Mouse (Mus musculus) left cerebral cortex, adult 9 months (tissue): ENCODE measurements at regions not wholly inside any gene's neighbourhood (a gene's known extent, or its start where the extent isn't known, plus 50 kb on each side); places are given as distances from the start of the nearest gene placed in this dataset.

ENCODE experiments used
- DNase-seq, 2 experiments: peaks; one replicate each; pipeline ENCODE4 v3.0.0; 2022; ENCODE audit warnings: low spot score in 2 of 2

GRCm38 (mm10) chr8:115929472-115930210, 222.0 kb upstream of the Maf start:
- no peak for DNase-seq

DNA sequence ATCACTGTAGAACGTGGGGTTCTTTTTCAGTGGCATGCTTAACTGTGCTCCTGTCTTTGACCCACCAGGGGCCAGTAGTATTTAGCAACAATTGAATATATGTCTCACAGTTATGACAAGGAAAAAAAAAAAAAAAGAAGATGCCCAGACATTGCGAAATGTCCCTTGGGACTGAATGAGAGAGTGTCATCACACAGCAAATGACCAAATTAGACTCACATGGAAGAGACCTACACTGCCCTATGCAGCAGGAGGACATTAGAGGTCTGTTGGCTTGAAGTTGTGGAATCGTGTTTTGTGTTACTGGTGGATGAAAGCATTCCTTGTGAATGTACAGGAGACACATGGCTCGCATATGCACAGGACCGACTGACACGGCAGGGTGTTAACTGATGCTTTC, 214.3 kb upstream of the Maf start:
- no peak for DNase-seq

GRCm38 (mm10) chr8:115906650-115907049, 199.1 kb upstream of the Maf start:
- DNase-seq, result no peak

DNA sequence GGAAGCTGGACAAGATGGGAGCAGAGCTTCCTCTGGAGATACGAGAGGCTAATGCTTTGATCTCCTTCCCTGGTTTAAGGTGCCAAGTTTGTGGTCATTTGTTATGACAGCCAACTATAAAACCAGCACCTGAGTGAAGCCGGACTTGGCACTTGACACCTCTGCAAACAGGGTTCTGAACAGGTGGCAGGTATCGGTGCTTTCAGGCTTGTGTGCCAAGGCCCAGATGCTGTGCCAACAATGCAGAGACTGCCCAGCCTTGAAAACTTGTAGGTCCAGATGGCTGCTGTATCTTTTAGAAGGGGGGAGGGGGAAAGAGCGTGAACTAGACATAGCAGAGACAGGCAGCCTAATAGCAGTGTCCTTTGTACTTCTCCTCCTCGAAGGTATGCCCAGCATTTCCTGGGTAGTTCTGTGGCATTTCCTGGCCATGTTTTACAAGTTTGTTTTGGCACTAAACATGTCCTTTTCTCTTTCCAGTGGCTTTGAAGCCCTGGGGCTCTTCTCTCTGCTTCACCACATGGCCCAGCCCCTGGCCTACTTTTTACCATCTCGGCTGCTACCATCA, 196.3 kb upstream of the Maf start:
- DNase-seq, result no peak

GRCm38 (mm10) chr8:115897521-115898178, 190.1 kb upstream of the Maf start:
- no peak for DNase-seq

DNA sequence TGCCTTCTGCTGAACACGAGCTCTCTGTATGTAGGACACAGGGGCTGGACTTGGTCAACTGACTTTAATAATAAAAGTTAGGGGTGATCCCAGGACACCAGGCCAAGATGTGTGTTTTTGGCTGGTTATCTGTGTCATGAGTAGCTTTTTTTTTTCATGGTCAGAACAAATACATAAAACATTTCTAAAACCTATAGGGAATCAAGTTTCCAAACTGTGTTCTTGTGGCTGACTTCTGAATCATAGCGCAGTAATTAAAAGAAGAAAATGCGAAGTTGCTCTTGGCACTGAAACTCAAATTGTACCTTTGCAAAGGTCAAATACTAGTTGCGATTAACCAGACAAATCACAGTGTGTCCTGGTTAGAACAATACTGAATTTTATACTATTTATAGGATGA, 189.5 kb upstream of the Maf start:
- no peak for DNase-seq

- DNase-seq, result no peak
These were observed 188.5 kb upstream of the Maf start for GRCm38 (mm10) chr8:115896066-115896465.

DNA sequence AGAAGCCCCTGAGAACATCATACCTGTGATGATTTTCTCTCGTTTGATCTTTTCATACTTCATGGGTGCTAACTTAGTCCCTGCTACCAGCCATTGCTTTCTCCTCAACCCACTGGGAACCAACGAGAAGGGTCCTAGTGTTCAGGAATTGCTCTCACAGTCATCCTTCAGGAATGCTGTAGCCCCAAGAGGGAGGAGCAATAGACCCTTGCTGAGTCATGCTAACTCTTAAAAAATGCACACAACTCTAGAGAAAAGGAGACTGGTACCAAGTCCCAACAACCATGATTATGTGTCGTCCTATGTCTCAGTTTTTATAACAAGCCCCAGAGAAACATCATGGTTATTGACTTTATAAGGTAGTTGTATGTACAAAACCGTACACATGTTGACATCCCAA, 180.7 kb upstream of the Maf start:
- no peak for DNase-seq

DNA sequence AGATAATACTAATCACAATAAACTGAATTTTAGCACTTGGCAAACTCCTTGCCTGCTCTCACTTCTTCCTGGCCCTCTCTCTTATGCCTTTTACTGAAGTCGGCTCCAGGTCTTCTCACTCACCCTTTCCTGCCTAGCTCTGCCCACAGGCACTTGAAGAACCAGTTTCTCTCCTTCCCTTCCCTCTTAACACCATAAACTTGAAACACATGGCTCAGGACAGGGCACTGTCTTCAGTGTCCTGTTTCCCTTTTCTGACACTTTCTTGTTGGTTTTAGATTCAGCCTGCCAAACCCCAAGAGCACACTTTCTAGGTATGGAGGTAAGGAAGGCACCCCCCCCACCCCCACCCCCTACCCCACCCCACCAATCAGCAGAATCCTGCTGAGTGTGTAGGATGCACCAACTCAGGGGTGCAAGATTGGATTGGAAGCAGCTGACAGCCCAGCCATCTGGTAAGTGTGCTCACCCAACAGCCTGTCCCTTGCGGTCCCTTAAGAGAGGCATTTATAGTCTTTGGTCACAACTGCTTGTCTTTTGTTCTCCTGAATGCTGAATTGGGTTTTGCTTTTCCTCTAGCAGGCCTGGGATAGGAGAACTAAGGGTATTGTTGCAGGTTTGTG, 177.6 kb upstream of the Maf start:
- no peak for DNase-seq

DNA sequence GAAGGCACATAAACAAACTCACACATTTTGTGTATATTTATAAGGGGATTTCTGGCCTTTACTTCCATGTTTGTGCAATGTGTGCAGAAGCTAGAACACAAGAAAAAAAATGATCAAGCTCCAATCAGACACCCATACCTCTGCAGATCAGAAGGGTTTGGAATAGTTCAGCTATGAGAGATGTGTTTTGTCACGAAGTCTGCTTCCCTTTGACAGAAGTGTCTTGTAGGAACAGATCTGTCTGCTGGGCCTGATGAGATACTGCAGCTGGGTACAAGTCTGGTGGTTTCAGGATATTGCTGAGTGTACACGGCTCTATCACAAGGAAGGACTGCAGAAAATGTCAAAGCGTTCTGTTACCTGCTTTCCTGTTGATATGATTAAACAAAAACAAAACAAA, 176.2 kb upstream of the Maf start:
- DNase-seq, result no peak

- no peak for DNase-seq
These were observed 174.3 kb upstream of the Maf start for GRCm38 (mm10) chr8:115881881-115882280.

DNA sequence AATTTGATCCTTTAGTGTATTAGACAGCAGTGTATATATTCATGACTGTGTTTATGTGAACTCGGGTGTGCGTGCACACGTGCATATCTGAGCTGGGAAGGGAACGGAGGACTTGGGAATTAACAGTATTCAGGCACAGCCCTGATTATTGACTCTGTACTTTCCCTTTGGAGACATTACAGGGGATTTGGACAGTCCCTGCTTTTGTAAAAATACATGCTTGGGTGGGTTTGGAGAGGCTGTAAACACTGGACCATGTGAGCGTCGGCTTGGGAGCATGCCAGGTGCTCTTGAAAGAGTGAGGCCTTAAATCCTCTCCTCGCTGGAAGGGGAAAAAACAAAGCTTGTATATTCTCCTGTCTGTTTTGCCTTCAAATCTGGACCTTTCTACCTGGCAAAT, 167.2 kb upstream of the Maf start:
- DNase-seq, result no peak

- DNase-seq, result no peak
These were observed 163.8 kb upstream of the Maf start for GRCm38 (mm10) chr8:115871381-115871780.

- no peak for DNase-seq
These were observed 153.8 kb upstream of the Maf start for GRCm38 (mm10) chr8:115861381-115861780.

DNA sequence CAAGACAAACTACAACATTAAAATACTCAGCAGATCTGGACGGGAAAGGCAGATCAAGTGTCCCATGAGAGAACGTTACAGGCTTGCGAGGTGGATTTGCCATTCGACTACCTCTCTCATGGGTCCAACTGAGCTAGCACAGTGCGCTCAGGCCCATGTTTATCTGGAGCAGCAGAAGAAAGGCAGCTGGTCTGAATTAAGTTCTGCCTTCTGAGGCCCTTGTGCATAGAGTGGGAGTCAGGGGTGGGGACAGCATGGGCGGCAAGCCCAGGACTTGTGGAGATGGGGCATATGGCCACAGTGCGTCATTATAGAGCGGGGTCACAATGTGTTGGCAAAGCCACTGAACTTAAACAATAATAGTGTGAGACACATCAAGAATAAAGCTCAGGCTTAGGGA, 151.8 kb upstream of the Maf start:
- DNase-seq, result no peak

DNA sequence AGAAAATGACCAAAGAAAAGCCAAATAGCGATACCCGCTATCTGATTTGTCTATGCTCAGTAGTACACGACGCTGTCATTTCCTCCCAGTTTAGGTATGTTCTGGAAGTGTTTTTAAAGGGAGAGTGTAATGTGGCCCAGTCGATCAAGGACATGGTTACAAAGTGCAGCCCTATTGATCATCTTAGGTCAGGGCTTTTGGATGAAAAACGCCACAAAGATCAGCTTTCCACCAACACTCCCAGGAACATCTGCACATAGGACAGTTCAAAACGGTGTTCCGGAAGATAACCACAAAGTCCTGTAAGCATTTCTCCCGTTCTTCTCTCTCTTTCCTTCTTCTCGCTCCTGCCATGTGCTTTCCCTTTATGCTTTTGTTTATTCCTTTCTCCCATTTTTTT, 149.2 kb upstream of the Maf start:
- no peak for DNase-seq

DNA sequence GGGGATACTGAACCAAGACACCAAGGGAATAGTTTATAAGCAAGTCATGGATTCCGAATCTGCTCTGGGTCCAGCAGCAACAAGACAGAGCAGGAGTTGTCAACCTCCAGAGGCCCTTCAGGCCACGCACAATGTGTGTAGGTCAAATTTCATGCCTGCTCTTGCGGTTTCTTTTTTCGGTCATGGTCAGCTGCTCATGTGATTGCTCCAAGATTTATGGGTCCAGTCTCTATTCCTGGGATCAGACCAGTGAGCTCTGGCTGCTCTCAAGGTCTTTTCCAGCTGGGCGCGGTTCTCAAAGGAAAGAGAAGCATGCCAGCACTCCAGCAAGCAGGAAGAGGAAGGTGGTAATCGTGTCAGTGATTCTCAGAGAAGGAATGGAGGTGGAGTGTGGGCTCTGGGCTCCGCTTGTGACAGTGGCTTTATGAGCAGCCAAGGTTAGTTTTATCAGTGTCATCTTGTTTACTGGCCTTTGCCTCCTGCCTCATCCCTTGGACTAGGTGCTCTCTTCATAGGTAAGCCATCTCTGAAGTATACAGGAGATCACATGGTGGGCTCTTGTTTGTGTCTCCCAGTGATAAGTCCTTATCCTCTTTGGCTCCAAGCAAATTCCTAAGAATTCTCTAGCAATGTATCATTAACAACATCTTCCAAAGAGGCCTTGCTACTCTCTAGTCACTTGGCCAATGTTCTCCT, 148.5 kb upstream of the Maf start:
- DNase-seq, result no peak

DNA sequence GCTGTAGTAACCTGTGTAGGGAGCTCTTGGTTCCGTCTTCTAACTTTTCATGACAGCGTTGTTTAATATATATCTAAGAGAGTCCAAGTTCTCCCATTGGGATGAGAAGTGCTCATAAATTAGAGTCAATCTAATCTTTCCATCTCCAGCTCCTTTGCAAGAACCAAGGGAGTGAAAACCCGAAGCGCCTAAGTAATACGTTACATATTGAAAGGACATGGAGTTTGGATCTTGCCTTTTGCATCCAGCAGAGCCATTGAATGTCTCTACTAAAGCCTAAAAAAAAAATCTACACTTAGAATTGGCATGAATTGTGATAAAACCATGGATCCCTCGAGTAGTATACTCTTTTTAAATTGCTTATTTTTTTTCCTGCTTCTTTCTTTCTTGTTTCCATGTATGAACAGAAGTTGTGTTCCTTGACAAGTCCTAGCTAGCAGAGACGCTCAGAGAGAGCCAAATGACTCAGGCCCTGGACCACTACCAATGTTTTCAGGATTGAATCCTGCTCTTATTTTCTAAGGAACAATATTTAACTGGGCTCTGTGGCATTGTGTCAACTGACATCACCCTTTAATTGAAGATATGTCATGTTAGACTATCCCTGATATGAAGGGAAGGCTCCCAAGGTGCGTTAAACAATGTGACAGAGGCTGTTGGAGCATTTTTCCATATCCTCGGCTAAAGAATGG, 146.8 kb upstream of the Maf start:
- no peak for DNase-seq

DNA sequence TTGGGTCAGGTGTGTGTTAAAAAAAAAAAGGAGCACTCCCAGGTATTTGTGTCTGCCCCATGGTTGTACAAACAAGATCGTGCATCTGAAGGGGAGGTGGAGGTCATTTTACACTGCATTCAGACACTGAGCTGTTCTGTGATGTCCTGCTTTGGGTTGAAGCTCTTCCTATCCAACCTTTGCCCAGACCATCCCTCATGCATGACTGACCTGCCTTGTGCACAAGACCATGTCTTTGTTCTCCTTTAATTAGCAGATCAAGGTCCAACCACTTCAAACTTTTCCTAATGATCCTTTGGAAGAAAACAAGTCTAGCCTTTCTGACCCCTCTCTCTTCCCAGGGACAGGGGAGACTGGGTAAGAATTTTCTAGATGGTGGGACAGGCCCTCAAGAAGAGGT, 143.0 kb upstream of the Maf start:
- no peak for DNase-seq

DNA sequence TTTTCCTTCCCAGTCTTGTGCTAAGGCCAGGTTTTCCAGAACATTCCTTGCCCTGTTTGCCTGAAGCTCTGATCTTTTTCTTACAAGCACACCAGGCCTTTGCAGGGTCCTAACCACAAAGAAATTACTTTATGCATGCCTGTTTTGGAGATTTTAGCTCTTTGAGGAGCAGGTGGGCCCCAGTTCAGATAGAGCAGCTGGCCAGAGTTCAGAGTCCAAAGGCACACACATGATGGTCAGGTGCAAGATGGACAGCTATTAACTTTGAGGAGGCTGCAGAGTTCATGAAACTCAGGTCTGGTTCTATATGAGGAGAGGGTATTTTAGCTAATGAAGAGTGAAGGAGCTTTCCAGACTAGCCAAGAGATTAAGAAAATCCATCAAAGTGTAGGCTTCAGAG, 125.8 kb upstream of the Maf start:
- DNase-seq, result no peak

GRCm38 (mm10) chr8:115831675-115832074, 124.1 kb upstream of the Maf start:
- no peak for DNase-seq
